Mouse (Mus musculus) monocyte, adult 2 months (primary cell): ENCODE measurements around the gene Rmdn3.
A peak's percentile ranks its signal among the peaks of the same experiment; 100 is the strongest.

Experiments used
- DNase-seq, 2 experiments: peaks; one replicate each; pipeline ENCODE4 v3.0.0; 2022; ENCODE audit warnings: low spot score in 2 of 2, low read depth in 1 of 2

Rmdn3 gene

DNA sequence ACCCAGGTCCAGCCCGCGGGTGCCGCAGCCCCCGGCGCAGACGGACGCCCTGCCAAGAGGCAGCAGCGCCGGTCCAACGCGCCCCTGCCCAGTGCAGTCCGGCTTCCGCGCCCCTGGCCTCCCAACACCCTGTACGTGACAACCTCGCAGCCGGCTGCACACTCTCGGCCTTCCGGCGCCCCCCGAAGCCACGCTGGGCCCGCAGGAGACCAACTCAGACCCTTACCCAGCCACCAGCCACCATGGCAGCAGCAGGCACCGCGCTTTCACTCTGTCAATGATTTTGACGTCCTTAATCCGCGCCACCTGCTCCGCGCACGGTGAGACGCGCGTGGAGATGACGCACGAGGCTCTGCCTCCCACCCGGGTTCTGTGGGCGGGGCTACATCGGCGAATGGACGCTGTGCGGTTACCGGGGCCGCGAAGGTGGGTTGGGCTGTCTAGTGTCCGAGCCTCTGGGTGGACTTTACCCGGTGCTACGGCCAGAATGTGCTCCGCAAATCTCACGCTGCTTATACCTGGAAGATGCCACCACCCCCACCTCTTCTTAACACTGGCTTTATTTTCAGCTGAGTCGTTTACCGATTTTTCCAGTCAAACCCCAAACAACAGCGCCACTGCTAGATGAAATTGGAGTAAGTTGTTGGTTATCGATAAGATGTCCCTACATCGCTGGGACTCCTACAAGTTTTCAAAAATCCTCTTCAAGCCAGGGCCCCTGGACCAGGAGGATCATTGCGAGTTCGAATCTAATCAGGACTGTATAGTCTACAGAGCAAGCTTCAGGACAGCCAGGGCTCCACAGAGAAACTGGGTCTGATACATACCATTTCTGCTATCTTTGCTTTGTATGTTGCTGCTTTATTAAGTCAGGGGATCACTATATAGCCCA, at the start of gene Rmdn3:
Gene Rmdn3 (minus strand): TSS at position 354 of the 892 bp plus-strand sequence.
- peak; percentile 75 to 90 for DNase-seq

DNA sequence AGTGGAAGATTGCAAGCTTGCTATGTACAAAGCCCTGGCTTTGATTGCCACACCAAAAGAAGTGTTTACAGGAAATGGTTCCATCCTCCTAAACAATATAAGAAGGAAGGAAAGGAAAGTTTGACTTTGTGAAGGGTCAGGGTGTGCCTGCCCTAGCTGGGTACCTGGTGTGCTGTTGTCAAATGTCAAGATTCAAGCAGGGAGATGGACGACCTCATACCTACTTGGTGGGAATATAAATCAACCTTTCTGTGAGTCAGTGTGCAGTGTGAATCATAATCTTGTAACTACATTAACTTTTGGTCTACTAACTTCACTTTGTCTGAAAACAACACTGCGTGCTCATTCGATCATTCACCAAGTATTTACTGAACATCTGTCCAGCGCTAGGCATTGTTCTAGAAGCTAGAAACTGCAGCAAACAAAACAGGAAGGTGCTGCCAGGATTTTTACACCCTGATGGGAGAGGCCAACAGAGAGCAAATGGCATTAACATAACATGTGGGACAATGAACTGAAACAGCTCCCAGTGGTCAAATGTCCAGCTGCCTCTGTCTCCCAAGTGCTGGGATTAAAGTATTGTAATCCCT, 47.1 kb upstream of the Rmdn3 start:
- no peak for DNase-seq

DNA sequence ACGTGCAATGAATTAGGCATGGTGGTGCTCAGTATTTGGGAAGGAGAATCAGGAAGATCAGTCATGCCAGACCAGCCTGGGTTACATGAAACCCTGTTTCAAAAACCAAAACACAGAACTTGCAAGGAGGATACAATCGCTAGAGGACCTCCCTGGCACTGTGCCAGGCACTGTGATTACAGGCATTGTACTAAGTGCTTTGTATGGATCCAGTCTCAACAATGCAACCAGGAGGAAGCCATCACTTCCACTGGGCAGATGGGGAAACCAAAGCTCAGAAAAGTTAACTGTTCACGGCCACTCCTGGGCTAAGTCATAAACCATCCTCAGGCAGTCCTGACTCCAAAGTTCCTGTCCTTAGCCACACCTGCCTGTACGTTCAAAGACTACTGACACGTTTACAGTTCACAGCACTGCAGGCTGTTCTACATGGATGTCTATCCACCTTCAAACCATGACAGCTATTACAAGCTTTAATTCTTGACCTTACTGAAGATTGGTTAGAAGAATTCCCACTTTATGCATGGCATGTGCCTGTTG, 46.1 kb upstream of the Rmdn3 start:
- no peak for DNase-seq

DNA sequence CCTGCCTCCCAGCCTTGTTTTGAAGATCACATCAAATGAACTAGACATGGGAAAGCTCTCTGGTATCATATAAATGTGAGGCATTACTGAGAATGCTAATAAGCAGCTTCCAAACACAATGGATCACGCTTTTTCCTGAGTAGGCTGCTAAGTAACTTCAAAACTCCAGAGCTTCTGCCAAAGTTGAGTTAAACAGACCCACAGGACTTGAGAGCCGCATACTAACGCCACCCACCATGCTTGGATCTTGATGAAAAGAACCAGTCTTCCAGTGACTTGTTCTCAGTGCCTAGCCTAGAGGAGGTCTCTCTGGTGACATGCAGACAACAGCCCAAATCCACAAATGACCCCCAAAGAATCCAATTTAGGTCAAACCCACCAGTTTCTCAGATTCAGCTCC, 42.1 kb upstream of the Rmdn3 start:
- no peak for DNase-seq

DNA sequence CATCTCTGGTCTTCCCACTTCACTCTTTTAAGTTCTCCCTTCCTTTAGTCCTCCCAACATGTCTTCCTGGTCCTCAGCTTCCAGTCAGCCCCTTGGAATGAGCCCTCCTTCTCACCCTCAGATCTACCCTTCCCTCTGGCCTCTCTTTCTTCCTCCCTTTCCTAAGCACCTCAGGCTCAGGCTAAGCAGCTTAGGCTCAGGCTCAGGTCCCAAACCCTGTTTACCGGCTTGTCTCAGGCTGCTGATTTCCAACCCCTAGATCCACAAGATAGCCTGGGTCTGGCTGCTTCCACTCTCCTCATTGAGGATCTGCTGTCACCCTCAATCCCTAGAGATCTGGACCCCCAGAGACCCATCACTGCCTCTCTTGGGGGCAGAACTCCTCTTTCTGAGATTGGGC, 41.2 kb upstream of the Rmdn3 start:
- DNase-seq, result no peak

DNA sequence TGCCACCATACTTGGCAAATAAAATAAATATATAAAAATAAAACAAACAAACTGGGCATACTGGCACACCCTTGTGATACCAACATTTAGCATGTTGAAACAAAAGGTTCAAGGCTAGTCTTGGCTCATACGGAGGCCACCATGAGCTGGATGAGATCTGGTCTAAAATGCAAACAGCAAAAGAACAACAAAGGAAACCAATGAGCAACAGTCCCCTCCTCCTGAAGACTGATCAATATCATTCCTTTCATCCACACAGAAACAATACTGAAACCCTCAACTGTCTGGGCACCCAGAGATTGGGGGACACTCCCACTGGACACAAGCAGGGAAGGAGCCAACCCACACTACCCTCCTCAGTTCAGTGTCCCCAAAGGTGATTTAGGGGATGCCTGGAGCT, 40.7 kb upstream of the Rmdn3 start:
- DNase-seq, result no peak

DNA sequence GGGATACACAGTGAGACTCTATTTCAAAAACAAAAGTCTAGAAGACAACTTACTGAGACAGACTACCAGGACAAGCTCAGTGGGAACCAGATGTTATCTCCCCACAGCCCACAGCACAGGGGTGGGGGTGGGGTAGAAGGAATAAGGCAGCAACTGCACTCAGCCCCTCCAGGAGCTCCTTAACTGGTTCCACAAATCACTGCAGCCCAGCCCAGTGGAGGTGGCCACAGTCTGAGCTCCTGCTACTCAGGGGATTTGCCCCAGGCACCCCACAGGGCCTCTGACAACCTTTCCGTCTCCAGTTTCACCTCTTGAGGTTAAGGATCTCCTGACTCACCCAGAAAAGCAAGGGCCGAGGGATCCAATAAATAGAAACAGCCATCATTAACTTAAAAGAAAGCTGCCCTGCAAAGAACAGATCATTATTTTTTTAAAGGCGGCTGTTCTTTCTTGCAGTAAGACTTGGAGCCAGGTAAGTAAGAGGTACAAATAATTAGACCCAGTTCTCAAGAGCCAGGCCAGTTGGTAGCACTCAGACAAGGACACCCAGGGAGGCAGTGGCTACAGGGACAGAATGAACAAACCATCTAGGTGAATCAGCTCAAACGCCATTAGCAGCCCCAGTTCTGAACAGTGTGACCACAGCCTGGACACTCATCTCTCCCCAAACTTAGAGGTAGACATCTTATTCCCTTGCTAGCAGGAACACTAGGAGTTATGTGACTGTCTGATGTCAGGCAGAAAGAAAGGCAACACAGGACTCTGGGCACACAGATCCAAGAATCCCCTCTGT, 39.7 kb upstream of the Rmdn3 start:
- DNase-seq, result no peak

DNA sequence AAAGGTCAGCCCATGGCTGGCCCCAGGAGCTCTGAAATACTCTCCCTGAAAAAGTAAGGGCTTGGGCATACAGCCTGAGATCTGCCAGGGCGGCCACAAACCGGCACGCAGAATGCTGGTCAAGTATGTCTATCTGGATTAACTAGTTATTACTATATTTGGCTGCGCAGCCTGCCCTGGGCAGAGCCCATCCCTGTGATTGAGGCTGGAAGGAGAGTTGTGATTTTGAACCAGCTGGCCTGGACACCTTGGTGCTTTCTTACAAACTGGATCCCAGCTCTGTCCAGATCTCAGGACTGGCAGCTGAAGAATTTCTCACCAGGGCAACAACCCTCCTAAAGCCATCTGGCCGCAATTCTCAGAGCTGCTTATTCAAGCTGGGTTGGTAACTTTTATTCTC, 37.3 kb upstream of the Rmdn3 start:
- DNase-seq, result no peak

DNA sequence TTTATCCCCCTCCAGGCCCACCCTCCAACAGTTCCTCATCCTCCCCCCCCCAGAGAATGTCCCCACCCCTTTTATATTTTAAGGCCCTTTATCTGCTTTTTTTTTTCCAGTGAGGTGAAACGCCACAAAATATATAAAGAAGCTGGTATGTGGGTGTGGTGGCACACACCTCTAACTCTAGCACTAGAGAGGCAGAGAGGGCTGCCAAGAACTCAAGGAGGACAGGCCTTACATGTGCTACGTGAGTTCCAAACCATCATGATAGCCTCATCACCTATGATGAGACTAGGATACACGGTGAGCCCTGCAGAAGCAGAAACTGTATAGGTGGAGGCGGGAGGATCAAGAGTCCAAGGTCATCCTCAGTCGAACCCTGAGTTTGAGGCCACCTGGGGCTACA, 34.1 kb upstream of the Rmdn3 start:
- no peak for DNase-seq

DNA sequence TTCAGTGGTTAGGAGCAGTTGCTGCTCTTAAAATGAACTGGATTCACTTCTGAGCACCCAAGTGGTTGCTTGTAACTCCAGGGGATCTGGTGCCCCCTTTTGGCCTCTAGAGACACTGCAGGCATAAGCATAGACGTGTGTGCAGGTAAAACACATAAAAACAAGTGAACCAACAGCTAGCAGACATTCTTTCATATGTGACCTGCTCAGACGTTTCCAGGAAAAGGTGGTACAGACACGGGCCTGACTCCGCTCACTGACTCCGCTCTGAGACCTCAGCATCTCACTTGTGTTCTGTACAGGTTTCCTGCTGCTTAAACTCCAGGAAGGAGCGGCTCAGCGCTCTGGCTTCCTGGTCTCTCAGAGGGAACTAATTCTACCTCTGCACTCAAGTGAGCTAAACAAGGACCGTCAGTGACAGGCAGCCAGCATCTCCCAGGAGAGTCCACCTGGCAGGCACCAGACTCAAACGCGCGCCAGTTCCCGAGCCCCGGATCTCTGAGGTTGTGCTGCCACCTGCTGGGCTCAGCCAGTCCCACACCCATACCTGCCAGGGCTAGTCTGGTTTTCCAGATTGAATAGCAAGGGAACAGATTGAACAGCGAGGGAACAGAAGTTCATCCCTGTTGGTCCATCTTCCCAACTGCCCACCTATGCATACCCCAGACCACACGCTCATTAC, 32.3 kb upstream of the Rmdn3 start:
- peak; percentile 45 to 64 for DNase-seq

DNA sequence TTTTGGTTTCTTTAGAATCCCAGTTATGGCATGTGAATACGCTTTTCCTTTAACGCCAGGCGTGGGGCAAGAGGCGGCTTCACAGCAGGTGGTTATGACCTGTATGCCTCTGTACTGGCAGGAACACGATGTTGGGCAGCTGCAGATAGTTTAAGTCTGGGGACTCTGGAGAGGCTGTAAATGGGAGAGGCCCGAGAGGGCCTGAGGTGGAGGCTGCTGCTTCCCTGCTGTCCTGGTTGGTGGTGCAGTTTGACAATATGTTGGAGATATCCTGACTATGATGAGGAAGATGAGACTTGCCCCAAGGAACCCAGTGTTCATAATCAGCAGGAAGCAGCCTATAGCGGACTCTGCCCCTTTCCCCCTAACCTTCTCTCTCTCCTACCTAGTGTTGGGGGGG, 26.1 kb upstream of the Rmdn3 start:
- DNase-seq, result no peak

DNA sequence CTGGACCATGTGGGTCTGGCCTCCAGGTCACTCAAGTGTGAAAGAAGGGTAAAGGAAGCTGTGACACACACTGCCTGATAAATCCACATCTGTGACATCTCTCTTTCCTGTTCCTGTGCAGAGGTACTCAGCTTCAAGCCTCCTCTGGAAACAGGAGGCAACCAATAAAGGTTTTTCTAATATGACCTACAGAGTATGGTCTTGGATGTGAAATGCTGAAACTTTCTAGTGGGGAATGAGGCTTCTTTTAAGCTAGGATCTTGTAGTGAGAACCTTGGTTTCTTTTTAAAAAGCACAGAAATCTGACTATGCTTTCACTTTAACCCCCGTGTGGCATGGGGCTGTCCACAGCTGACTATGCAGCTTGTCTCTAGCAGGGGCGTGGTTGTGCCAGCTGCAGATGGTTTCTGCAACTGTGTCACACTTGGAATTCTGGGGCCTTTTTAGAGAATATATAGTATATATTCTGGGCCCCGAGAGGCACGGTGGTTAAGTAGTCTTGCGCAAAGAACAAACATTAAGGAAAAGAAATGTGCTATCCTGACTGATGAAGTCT, 20.6 kb upstream of the Rmdn3 start:
- DNase-seq, result no peak

DNA sequence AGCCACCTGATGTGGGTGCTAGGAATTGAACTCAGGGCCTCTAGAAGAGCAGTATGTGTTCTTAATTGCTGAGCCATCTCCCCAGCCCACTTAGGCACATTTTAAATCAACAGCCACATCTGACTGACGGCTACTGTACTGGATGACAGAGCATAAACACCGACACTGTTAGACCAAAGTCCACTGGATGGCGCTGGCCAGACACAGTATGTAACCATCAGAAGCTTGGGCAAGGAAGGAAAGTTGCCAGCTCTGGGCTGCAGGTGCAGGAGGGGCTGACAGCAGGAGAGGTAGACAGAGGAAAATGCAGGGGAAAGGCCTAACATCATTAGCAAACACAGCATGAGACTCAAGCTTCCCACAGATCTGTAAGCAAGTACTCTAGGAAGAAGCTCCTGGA, 19.9 kb upstream of the Rmdn3 start:
- no peak for DNase-seq

DNA sequence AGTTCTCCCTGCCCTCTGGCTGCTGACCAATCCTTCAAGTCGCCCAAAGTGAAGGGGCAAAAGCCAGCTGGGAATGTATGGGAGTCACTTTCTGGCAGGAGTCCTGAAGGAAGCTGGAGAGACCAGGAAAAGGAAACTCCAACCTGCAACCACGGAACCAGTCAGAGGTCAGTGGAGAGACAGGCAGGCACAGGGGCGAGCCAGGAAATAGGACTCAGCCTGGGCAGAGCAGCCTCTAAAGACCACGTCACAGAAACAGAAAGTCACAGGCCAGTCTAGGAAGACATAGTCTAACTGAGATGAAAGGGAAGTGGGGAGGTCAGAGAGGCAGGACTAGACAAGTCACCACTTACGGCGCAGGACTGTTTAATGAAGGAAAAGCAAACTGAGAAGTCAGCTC, 18.8 kb upstream of the Rmdn3 start:
- DNase-seq, result no peak

DNA sequence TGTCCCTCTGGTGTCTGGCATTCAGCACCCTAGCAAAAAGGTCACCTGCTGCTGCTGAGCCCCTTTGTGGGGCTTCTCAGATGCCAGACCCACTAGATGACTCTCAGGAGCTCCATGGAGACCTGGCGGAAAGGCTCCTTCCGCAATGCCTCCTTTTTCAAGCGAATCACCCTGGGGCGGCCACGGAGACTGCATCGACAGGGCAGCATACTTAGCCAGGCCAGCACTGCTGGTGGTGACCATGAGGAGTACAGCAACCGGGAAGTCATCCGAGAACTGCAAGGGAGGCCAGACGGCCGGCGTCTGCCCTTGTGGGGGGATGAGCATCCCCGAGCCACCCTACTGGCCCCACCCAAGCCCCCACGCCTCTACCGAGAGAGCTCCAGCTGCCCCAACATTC, 18.0 kb upstream of the Rmdn3 start:
- no peak for DNase-seq

DNA sequence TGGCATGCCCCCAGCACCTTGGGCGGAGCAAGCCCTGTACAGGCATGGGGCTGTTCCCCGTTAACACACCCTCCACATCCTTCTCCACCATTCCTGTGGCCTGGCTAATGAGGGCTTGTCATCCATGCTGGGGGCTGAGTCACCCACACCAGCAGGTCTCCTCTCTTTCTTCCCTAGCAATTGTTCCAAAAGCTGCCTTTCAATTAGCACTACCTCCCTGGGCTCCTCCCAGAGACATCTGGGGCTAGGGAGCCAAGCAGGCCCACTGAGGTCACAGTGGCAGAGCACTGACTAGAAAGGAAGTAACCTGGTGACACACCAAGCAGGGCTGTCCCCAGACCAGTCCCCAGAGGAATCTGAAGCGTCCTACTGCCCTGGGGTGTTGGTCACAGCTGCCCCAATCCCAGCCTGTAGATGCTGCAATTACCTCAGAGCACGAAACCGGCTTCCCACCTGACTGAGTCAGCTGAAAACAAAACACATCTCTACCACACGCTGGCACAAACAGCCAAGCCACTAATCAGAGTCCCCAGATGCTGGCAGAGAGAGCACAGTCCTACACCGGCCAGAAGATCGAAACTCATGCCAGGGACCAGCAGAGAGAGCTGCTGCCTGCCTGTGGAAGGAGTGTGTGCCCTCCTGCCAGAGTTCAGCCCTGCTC, 17.3 kb upstream of the Rmdn3 start, which contains the start of gene Gm14137:
Gene Gm14137 (plus strand): TSS at position 519 of the 661 bp plus-strand sequence.
- DNase-seq, result no peak

DNA sequence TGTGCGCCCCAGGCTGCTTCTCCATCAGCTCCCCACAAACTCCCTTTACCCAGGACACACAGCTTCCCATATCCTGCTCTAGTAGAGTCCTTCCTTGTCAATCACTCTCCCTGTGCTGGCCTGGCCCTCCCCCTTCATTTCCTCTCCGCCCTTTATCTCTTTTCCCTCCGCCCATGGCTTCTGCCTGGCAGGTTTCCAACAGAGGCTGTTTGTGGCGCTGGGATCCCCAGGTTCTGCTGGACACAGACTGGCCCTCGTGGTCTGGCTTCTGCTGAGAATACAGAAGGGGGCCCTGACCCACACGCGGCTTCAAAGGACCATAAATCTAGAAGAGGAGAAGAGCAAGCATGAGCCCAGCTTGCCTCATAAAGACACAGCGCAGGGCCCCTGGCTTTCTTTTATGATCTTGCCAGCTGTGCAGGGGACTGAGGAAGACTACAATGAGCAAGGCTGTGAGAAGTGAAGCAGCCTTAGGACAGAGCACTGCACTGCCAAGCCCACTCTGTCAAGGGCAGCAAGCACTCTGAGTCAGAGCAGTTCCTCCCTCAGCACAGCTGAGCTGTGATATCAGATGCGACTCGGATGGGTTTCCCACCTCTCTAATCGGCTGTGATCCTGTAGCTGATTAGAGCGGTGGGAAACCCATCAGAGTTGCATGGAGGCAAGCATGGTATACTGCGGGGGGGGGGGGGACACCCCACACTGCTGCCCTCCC, 16.2 kb upstream of the Rmdn3 start:
- DNase-seq, result no peak

DNA sequence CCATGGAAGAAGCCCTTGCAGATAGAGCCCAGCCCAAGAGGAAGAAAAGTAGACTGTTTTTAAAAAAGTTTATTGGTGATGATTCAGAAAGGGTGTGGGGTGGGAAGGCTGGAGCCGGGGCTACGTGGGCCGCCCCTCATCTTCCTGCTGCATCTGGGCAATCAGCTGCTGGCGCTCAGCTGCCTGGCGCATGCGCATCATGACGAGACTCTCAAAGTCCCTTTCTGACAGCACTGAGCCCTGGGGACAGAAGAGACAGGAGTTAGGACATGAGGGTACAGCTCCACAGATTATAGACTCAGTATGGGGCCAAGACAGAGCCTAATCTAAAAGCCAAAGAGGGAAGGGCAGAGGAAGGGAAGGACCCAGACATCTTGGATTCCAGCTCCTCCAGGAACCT, 15.6 kb upstream of the Rmdn3 start:
- DNase-seq, result no peak

DNA sequence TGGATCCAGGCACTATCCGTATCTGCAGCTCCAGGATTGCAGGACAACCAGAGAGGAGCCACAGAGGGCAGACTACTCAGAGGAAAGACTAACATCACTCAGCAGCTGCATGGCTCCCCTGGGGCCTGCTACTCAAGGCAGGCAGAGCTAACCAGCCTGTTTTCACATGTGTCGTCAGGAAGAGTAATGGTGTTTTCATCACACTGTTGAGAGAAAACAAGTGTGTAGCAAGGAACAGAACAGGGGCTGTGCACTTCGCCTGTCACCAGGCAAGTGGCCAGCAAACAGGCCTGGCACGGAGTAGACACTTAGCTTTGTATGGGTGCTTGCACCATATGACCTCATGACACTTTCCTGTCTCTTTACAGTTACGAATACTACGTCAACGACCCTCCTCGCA, 14.7 kb upstream of the Rmdn3 start:
- no peak for DNase-seq

DNA sequence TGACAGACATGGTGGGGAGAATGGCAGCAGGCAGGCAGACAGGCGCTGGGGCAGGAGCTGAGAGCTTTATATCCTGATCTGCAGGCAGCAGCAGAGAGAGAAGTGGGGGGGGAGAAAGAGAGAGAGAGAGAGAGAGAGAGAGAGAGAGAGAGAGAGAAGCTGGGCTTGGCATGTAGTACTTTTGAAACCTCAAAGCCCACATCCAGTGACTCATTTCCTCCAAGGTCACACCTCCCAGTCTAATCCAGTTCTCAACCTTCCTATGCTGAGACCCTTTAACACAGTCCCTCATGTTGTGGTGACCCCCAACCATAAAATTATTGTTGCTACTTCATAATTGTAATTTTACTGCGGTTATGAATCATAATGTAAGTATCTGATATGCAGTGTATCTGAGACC, 13.4 kb upstream of the Rmdn3 start:
- no peak for DNase-seq
